Comparison of ENCODE assay signal across 9 mouse cellular contexts in genomic region chr6:31560138-31560959, GRCm38 (mm10). TPM values are rescaled to one million over a fixed set of nuclear protein-coding genes. Genes with fewer than 3 reads are reported as not detected.
DNase-seq lines count a peak whose midpoint lies in the region; ATAC-seq and TF ChIP-seq lines count a peak whose summit lies in the region.
"Had no signal": no experiment of that assay in that cellular context is flagged by ENCODE, and none has a peak within 500 bp of the region (broad histone marks: within the 10 kb centered on the region; RNA-seq: fewer than 3 reads in every experiment).

No protein-coding gene starts in this region.

- H3K4me1 ChIP-seq in heart, embryonic 15.5 days (replicated peaks): peaks cover 26% of the 10 kb centered on the region
- peaks cover 45% of the 10 kb centered on the region for H3K4me1 ChIP-seq in midbrain, embryonic 12.5 days
- peaks cover 7% of the 10 kb centered on the region for H3K4me1 ChIP-seq in midbrain, postnatal 0 days (ENCODE audit: insufficient read depth, low read length)
- H3K4me1 ChIP-seq in hindbrain, postnatal 0 days (ENCODE audit: insufficient read depth, low read length): peaks cover 11% of the 10 kb centered on the region; the same call in 1 of the 2 replicates

- H3K27me3 ChIP-seq in heart, embryonic 15.5 days: peaks cover 15% of the 10 kb centered on the region
- H3K27me3 ChIP-seq in midbrain, embryonic 12.5 days: peaks cover 16% of the 10 kb centered on the region
- H3K27me3 ChIP-seq in midbrain, postnatal 0 days (ENCODE audit: insufficient read depth, low read length): no peaks in the 10 kb centered on the region
- no peaks in the 10 kb centered on the region for H3K27me3 ChIP-seq in hindbrain, postnatal 0 days (ENCODE audit: insufficient read depth, low read length)

- no peak overlapping the region for H3K9ac ChIP-seq in heart, embryonic 15.5 days
- H3K9ac ChIP-seq in midbrain, embryonic 12.5 days (replicated peaks): no peak overlapping the region
- no peak overlapping the region for H3K9ac ChIP-seq in midbrain, postnatal 0 days (replicated peaks; ENCODE audit: low read length, poor library complexity, severe bottlenecking)
- no peak overlapping the region for H3K9ac ChIP-seq in hindbrain, postnatal 0 days (replicated peaks; ENCODE audit: low read length)

- no peak for DNase-seq in heart, adult 9 months (ENCODE audit: low spot score in 2 of 2)
- no peak for DNase-seq in midbrain, postnatal 0 days (ENCODE audit: low spot score)
- no peak for DNase-seq in hindbrain, postnatal 0 days (ENCODE audit: low spot score)
- DNase-seq in yolk sac, embryonic 10.5 days (ENCODE audit: low spot score): peak; percentile 86
- no peak for DNase-seq in gastrocnemius, postnatal 36 days
- no peak for DNase-seq in testis, postnatal 14 days (ENCODE audit: low spot score)

- H3K36me3 ChIP-seq in heart, embryonic 15.5 days: no peaks in the 10 kb centered on the region
- no peaks in the 10 kb centered on the region for H3K36me3 ChIP-seq in midbrain, embryonic 12.5 days
- H3K36me3 ChIP-seq in midbrain, postnatal 0 days (ENCODE audit: insufficient read depth, low read length): no peaks in the 10 kb centered on the region
- H3K36me3 ChIP-seq in hindbrain, postnatal 0 days (ENCODE audit: insufficient read depth, low read length): no peaks in the 10 kb centered on the region

- H3K4me3 ChIP-seq in heart, embryonic 15.5 days: no peak overlapping the region
- no peak overlapping the region for H3K4me3 ChIP-seq in midbrain, embryonic 12.5 days
- H3K4me3 ChIP-seq in midbrain, postnatal 0 days (ENCODE audit: low read depth, low read length): no peak overlapping the region
- H3K4me3 ChIP-seq in hindbrain, postnatal 0 days (ENCODE audit: low read length): no peak overlapping the region

- H3K4me2 ChIP-seq in heart, embryonic 15.5 days: peak overlapping the region; percentile 87
- peak overlapping the region; percentile 22 for H3K4me2 ChIP-seq in midbrain, embryonic 12.5 days (replicated peaks)
- H3K4me2 ChIP-seq in midbrain, postnatal 0 days (ENCODE audit: low read depth, low read length, poor library complexity, severe bottlenecking): no peak overlapping the region; the same call in 1 of the 2 replicates
- H3K4me2 ChIP-seq in hindbrain, postnatal 0 days (ENCODE audit: low read depth, low read length): peak overlapping the region; percentile 18

- no peak for TF ChIP-seq CTCF in midbrain, postnatal 0 days (IDR thresholded peaks at IDR 0.05)
- TF ChIP-seq CTCF in hindbrain, postnatal 0 days (IDR thresholded peaks at IDR 0.05; ENCODE audit: low read depth): no peak

- H3K27ac ChIP-seq in heart, embryonic 15.5 days: no peak overlapping the region
- H3K27ac ChIP-seq in midbrain, embryonic 12.5 days (replicated peaks): no peak overlapping the region
- no peak overlapping the region for H3K27ac ChIP-seq in midbrain, postnatal 0 days (ENCODE audit: low read depth, low read length)
- no peak overlapping the region for H3K27ac ChIP-seq in hindbrain, postnatal 0 days

- WGBS in heart, embryonic 15.5 days: 36% methylated on average over 13 of the region's 13 CpGs
- 6% methylated on average over 13 of the region's 13 CpGs for WGBS in midbrain, embryonic 12.5 days
- 20% methylated on average over 13 of the region's 13 CpGs for WGBS in midbrain, postnatal 0 days
- 22% methylated on average over 13 of the region's 13 CpGs for WGBS in hindbrain, postnatal 0 days

- no peaks in the 10 kb centered on the region for H3K9me3 ChIP-seq in heart, embryonic 15.5 days (replicated peaks)
- no peaks in the 10 kb centered on the region for H3K9me3 ChIP-seq in midbrain, embryonic 12.5 days
- H3K9me3 ChIP-seq in midbrain, postnatal 0 days (ENCODE audit: low read length): no peaks in the 10 kb centered on the region
- H3K9me3 ChIP-seq in hindbrain, postnatal 0 days (ENCODE audit: low read length): no peaks in the 10 kb centered on the region

- ATAC-seq in heart, embryonic 15.5 days (replicated peaks; ENCODE audit: insufficient number of reproducible peaks, insufficient read depth, low FRiP score, low read depth): no peak
- ATAC-seq in midbrain, embryonic 12.5 days (ENCODE audit: low FRiP score, low read depth): no peak
- ATAC-seq in midbrain, postnatal 0 days (ENCODE audit: low FRiP score): no peak
- ATAC-seq in hindbrain, postnatal 0 days: no peak

- intact Hi-C loops in gastrocnemius, postnatal 36 days (cut with DNase I): no loop called here

RNA-seq across cellular contexts. Expression of gene Podxl, which starts 3.4 kb away (rescaled TPM):
- 17.5 and 20.7 TPM in 2 replicates for polyA plus RNA-seq in heart, embryonic 15.5 days (2015; fragmentation: Nextera tagmentation; extraction: Ambion mirVana)
- polyA plus RNA-seq in midbrain, embryonic 12.5 days (2016; fragmentation: Nextera tagmentation; extraction: Ambion mirVana): 14.4 and 17.3 TPM in 2 replicates
- total RNA-seq in midbrain, postnatal 0 days (2014; rRNA removed): 15.1 and 16.3 TPM in 2 replicates
- polyA plus RNA-seq in midbrain, postnatal 0 days (2015; fragmentation: Nextera tagmentation; extraction: Ambion mirVana): 5.7 and 6.0 TPM in 2 replicates
- total RNA-seq in hindbrain, postnatal 0 days (2014; rRNA removed): 15.7 and 18.9 TPM in 2 replicates
- 6.4 and 6.6 TPM in 2 replicates for polyA plus RNA-seq in hindbrain, postnatal 0 days (2015; fragmentation: Nextera tagmentation; extraction: Ambion mirVana)
- 10 to 100 TPM; 15.7 to 20.8 TPM for total RNA-seq in gastrocnemius, postnatal 36 days (2021)
- total RNA-seq: CH12.LX had no signal
